Mouse (Mus musculus) hematopoietic stem cell, adult 5-6 weeks (primary cell): ENCODE data around the gene Hist1h2bb. TPM values are rescaled to one million over a fixed set of nuclear protein-coding genes. Genes with fewer than 3 reads are reported as not detected.
"Not testable (repeated sequence)": the region's sequence is repeated elsewhere in the genome, so short reads cannot be mapped to it uniquely, and the experiment has no call there.

Source experiments
- ATAC-seq, 2 experiments: fragments of 125-278 bp in 1 of 2; replicated peaks in 1 of 2; 2 replicates each; pipeline ENCODE4 v1.8.0; 2016 to 2017; ENCODE audit warnings: inconsistent platforms in 2 of 2, mild to moderate bottlenecking in 2 of 2, moderate number of reproducible peaks in 2 of 2, low read depth in 1 of 2, moderate TSS enrichment in 1 of 2; ENCODE audit not compliant: low FRiP score in 2 of 2, poor library complexity in 2 of 2, severe bottlenecking in 2 of 2, insufficient read depth in 1 of 2, low TSS enrichment in 1 of 2
- total RNA-seq: library from RNA; stranded (forward); fragments of 172-1452, 232-1000 nt; gene quantifications from 2 replicates; pipeline ENCODE4 v1.2.3, GENCODE M21; 2017

The Hist1h2bb gene
- total RNA-seq, 1 experiment from 2014 or later = 2,201 TPM

DNA sequence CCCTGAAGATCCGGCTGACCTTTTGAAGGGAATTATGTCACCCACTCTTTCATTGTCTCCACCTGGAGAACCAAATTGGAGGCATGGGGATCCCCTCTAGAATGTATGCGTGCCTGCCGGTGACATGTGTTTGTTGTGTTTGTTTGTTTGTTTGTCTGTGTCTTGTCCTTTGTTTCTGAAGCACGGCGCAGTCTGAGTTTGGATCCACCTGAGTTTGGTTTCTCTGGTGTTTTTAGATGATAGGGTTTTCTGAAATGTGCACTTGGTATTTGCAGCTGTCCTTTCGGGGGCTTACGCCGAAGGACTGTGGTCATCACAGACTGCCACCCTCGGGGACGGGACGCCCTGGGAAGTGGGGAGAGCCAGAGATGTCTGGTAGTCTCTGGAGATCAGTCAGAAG lies 29.4 kb upstream of the Hist1h2bb start:
- no peak for ATAC-seq

- ATAC-seq = not testable (repeated sequence)
These were observed 28.8 kb upstream of the Hist1h2bb start for GRCm38 (mm10) chr13:23717593-23718245.

- ATAC-seq = no peak
These were observed 22.3 kb upstream of the Hist1h2bb start for GRCm38 (mm10) chr13:23724239-23724638.

DNA sequence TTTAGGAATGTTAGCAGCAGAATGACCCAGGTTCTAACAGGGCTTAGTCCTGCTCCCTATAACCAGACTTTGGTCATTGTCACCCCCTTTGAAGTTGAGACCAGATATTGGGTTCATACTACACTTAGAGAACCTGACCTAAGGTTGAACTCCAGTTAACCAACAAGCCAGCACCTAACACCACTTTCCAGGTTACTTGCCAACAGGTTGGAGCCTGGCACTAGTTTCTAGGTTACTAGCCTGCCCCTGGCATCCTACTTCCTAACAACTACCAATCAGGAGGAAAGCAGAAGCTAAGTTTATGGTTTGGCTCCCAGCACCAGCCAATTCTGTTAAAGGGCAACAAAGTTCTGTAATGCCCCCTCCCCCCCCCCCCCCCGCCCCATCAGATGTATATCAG lies 21.3 kb upstream of the Hist1h2bb start:
- ATAC-seq = no peak

GRCm38 (mm10) chr13:23728472-23729191 lies 17.9 kb upstream of the Hist1h2bb start:
- 0 out of 4 replicates have a peak, but pooled peaks of 1 of the 2 experiments have one; percentile 16 for ATAC-seq

DNA sequence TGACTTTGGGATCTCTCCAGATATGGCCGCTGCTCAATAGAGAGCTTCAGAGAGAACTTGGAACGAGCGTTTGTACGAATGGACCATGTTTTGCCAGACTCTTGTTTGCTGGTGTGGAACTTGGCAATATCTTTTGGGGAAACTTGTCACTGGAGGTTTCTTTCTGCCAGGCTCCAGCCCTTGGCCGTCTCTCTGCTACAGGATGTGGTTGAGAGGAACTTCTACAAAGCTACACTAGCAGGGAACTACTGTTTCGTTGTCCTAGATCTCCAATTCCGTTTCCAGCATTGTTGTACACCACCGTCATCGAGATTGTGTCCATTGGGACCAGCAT lies 17.4 kb upstream of the Hist1h2bb start:
- ATAC-seq = peak; percentile 42 to 70; a peak in 3 of 4 replicates

DNA sequence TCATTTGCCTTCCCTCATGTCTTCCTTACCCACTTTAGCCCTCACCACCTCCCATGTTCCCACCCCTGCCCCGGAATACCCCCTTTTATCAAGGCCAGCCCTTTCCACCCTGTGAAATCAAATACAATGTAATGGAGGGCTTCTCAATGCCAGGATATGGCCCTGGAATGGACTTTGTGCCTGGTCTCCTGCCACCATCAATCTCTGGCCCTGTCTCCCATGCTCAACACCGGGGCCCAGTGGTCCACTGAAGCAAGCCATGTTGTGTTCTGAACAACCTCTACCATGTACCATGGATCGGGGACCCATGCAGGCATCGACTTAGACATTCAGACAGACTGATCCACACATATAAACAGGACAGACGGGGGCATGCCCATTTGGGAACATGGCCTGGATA lies 16.8 kb upstream of the Hist1h2bb start:
- ATAC-seq = no peak

GRCm38 (mm10) chr13:23730479-23730878 lies 16.1 kb upstream of the Hist1h2bb start:
- ATAC-seq = no peak

DNA sequence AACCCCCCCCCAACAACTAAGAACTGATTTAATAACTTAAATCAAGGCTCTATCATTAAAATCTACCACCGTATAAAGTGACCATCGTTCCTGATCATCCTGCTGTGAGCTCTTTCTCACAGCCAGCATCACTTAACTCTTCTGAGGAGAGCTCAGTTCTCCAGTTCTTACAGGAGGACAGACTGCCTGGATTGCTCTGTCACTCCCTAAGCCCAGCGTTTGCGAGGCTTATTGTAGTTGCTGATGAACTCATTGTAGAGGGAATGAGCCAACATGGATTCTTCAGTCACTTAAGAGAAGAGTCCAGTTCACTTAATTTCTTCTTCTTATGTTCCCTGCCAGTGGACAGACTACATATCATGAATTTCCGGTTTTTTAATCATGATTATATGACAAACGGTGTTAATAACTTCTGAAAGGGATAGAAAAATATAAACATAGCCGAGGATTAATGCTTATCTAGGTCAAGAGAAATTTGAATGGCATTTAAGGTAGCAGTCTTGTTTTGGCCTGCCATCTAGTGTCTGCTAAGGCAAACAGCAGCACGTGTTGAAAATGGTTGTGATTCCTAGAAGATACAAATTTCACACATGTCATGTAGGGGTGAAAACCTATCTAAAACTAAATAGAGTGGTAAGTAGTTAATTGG lies 14.3 kb upstream of the Hist1h2bb start:
- peak; percentile 59 to 64; a peak in 2 of 4 replicates for ATAC-seq

DNA sequence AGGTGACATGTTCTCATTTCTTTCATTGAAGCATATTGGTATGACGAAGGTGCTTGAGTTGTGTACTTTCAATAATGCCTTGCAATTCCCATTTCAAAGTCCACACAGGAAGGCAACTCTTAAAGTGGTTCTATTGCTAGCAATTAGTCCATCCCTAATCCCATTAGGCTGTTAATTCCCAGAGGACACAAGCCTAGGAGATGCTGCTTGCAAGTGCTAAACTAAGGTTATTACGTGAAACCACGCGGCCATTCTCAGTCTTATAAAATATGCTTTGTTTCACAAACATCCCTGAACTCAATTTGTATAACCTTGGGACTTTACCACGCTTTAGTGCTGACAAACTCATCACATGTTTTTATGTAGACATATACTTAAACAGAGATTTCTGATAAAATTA lies 9.4 kb upstream of the Hist1h2bb start:
- no peak for ATAC-seq

GRCm38 (mm10) chr13:23738041-23738440 lies 8.5 kb upstream of the Hist1h2bb start:
- no peak for ATAC-seq

DNA sequence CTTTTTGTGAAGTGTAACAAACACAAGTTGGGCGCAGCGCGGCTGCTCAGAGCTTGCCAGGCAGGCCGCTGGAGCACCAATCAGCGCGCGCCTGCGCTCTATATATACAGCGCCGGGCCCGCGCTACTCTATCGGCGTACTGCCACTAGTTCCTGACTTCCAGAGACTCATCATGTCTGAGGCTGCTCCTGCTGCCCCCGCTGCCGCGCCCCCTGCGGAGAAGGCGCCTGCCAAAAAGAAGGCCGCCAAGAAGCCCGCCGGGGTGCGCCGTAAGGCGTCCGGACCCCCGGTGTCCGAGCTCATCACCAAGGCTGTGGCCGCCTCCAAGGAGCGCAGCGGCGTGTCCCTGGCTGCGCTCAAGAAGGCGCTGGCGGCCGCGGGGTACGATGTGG lies 7.9 kb upstream of the Hist1h2bb start, which contains the start of gene Hist1h1c:
TSS of gene Hist1h1c (plus strand) at position 132 of the 392 bp plus-strand sequence.
- ATAC-seq = peak; percentile 64 to 69

DNA sequence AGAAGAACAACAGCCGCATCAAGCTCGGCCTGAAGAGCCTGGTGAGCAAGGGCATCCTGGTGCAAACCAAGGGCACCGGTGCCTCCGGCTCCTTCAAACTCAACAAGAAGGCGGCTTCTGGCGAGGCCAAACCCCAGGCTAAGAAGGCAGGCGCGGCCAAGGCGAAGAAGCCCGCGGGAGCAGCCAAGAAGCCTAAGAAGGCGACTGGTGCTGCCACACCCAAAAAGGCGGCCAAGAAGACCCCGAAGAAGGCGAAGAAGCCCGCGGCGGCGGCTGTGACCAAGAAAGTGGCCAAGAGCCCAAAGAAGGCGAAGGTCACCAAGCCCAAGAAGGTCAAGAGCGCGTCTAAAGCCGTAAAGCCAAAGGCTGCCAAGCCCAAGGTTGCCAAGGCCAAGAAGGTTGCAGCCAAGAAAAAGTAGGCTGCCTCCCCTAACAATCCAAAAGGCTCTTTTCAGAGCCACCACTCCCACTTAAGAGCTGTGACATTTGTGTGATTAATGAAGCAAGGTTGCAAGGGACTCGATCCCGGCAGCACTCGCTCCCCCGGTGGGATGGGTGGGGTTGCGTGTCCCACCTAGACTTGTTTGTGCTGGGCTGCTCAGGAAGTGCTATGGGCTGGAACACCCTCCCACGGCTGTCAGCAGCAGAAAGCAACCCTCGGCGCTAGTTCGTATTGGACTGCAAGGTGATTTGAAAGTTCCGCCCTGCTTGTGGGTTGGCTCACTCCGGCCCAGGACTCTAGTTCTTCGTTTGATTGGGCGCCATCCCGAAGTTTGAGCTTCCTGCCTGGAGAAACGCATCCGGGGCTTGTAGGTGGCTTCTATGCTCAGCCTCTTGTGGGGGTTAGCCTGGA lies 7.2 kb upstream of the Hist1h2bb start:
- ATAC-seq = peak; percentile 79 to 84

DNA sequence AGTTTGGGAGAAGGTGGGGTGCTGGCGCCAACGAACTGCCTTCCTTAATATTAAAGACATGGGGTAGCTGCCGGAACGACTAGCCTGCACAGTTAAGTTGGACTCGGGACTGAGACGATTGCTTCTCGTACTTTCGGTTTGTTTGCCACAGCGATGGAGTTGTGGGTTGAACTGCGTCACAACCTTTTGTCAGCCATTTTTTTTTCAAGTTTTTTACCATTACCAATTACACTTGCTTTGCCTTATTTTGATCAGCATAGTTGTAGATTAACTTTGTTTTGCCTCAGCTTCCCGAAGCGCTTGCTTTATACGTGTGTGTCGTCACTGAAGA lies 6.6 kb upstream of the Hist1h2bb start:
- peak; percentile 44 to 48 for ATAC-seq

DNA sequence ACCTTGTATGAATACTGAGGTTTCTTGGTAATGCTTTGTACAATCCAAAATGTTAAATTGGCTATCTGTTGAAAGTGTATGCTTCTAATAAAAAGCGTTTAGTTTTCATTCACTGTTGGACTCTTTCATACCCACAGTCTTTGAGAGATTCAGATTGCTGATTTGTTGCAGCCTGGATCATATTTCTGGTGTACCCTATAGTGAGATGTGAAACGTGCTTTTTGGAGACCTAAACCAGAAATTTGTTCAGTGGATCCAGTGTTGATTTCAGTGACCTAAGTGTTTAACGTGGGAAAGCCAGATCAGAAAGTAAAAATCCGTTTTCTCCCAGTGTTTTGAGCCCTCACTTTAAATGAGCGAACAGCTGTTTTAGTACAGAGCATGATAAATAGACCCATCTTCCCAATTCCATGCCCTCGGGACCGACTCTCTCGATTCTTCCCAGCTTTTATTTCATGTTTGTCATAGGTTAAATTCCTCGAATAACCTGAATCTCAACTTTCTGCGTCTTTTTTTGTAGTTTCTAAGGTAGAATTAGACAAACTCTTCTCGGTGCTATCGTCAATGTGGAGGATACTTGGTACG lies 6.2 kb upstream of the Hist1h2bb start:
- ATAC-seq = no peak

- ATAC-seq = no peak
These were observed 5.6 kb upstream of the Hist1h2bb start for GRCm38 (mm10) chr13:23740910-23741309.

- ATAC-seq = no peak
These were observed 4.5 kb upstream of the Hist1h2bb start for GRCm38 (mm10) chr13:23742007-23742406.
